Mouse (Mus musculus): ENCODE results near the gene Lcorl. TPM values are rescaled to one million over a fixed set of nuclear protein-coding genes. Genes with fewer than 3 reads are reported as not detected.
"Not testable (repeated sequence)": the region's sequence is repeated elsewhere in the genome, so short reads cannot be mapped to it uniquely, and the experiment has no call there.

Lcorl gene
- polyA plus RNA-seq, 1 experiment from 2014 or later, result 64.4 TPM

DNA sequence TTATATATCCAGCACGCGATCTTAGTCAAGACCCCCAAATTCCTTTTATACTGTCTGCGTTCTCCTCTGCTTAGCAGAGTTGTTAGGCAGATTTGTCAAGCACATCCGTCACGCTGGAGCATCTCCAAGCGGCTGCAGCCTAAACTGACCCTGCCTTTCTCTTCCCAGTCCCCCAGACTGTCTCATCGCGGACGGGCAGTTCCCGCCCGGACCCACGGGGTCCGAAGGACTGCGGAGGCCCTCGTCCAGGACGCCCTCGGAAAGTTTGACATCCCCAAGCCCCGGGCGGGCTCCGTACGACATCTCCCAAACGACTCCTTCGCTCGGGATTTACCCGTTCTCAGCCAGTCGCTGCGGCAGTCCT is 188.2 kb downstream of the Lcorl start:
- Histone ChIP-seq H3K27ac (peak overlapping the region; percentile 80), H3K27me3 (no peaks in the 10 kb centered on the region), H3K4me2 (replicated peaks) (peak overlapping the region; percentile 97), H3K9ac (replicated peaks) (peak overlapping the region; percentile 85), H3K4me1 (replicated peaks) (peaks cover 16% of the 10 kb centered on the region), H3K4me3 (replicated peaks) (peak overlapping the region; percentile 80), H3K9me3 (no peaks in the 10 kb centered on the region), H3K36me3 (no peaks in the 10 kb centered on the region; the same call in 1 of the 2 replicates)
- ATAC-seq, result peak; percentile 86
- under 1% methylated on average over 27 of the region's 27 CpGs for WGBS

DNA sequence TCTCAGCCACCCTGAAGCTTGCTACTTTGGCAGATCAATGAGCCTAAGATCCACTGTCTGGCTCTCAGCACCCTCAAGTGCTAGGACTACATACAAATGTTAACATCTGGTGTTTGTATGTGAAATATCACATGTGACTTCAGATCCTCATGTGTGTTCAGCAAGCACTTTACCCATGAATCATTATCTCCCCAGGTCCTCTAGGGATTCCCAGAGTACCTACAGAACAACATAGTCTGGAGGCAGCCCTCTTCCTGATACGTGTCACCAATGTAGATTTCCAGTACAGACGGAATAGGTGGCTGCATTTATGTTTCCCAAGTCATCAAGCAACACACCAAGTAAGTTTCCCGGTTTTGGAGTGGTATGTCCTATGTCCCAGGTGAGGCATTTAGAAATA is 188.6 kb downstream of the Lcorl start:
- Histone ChIP-seq H3K36me3 (no peaks in the 10 kb centered on the region; the same call in 1 of the 2 replicates), H3K4me3 (replicated peaks) (peak overlapping the region; percentile 80), H3K4me1 (replicated peaks) (peaks cover 16% of the 10 kb centered on the region), H3K9ac (replicated peaks) (peak overlapping the region; percentile 85), H3K27me3 (no peaks in the 10 kb centered on the region), H3K9me3 (no peaks in the 10 kb centered on the region), H3K27ac (peak overlapping the region; percentile 80), H3K4me2 (replicated peaks) (peak overlapping the region; percentile 97)
- WGBS, result 2% methylated on average over 3 of the region's 3 CpGs
- peak; percentile 10 for ATAC-seq

DNA sequence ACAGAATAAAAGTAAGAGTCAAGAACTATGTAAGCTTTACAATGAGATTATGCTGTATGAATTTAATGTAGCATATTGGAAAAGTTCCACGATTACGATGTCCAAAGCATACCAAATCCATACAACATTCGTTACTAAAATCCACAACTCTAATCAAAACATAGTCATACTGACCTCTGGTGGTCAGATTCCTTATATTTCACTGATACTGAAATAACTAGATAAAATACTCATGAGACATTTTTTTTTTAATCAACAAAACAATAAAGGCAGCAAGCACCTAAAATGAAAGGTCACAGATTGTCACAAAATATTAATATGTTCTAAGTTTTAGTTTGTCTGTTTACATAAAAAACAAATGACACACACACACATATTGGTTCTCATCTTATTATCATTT is 189.1 kb downstream of the Lcorl start:
- ATAC-seq, result no peak
- peak overlapping the region; percentile 80; the same call in 1 of the 2 replicates for H3K4me3 ChIP-seq (replicated peaks)
- 26% methylated on average over 3 of the region's 3 CpGs for WGBS

DNA sequence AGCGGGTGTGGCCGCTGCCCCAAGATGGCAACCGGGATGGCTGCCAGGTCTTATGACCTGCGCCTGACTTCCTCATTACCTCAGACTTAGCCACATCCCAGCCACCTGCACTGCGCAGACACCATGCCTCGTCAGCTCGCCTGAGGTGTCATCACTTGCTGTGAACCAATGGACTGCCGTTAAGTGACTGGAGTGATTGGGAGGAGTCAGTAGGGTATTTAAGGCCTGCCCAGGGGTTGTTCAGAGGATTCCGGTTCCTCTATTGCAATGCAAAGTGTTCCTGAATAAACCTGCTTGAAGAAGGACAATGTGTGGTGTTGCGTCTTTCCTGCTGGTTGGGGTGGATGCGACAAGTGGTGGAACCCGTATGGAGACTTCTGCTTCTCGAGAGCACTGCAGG is 199.0 kb downstream of the Lcorl start:
- H3K4me3 ChIP-seq (replicated peaks); ATAC-seq; H3K36me3 ChIP-seq; H3K27me3 ChIP-seq; H3K4me2 ChIP-seq (replicated peaks); H3K27ac ChIP-seq; H3K9me3 ChIP-seq; H3K4me1 ChIP-seq (replicated peaks); H3K9ac ChIP-seq (replicated peaks): not testable (repeated sequence)
- WGBS, result 96% methylated on average over 13 of the region's 13 CpGs

More for the DNA sequence above, 189.1 kb downstream of the Lcorl start:
- H3K9me3 ChIP-seq, result no peaks in the 10 kb centered on the region
- H3K27ac ChIP-seq, result no peak overlapping the region
- H3K9ac ChIP-seq (replicated peaks), result no peak overlapping the region
- H3K4me1 ChIP-seq (replicated peaks), result peaks cover 16% of the 10 kb centered on the region
- no peaks in the 10 kb centered on the region; the same call in 1 of the 2 replicates for H3K36me3 ChIP-seq
- no peaks in the 10 kb centered on the region for H3K27me3 ChIP-seq
- H3K4me2 ChIP-seq (replicated peaks), result peak overlapping the region; percentile 97

DNA sequence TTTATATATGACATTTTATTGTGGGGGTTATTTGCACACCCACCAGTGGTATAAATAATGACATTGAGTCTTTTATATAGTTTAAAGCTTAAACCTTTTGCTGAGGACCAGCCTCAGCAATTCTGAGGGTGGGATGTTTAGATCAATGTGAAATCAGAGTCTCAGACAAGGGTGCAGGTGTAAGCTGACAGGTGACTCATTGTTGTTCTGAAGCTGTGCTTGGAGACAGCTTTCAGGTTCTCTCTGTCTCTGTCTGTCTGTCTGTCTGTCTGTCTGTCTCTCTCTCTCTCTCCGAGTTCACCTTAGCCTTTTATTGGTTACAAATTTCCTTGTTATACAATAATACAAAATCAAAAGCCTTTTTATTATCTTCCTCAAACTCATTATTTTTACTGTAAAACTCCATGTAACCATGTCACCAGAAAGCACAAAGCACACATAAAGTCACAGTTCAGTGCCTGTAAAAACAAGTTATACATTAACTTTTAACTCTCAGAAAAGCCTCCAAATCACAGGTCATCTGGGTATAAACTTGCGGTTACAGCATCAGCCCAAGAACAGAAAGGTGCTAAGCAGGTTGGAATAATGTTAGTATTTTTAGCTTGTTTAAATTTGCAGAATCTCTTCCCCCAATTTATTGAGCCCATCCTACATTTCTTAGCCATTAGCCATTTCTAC is 206.2 kb downstream of the Lcorl start:
- H3K27me3 ChIP-seq, result no peaks in the 10 kb centered on the region
- H3K27ac ChIP-seq, result no peak overlapping the region
- WGBS, result 94% methylated on average over 2 of the region's 2 CpGs
- no peaks in the 10 kb centered on the region for H3K36me3 ChIP-seq
- no peaks in the 10 kb centered on the region for H3K9me3 ChIP-seq
- no peak overlapping the region for H3K4me3 ChIP-seq (replicated peaks)
- no peak overlapping the region for H3K4me2 ChIP-seq (replicated peaks)
- H3K4me1 ChIP-seq (replicated peaks), result no peaks in the 10 kb centered on the region
- ATAC-seq, result no peak
- H3K9ac ChIP-seq (replicated peaks), result no peak overlapping the region

Other genes with a start within 250 kb of the Lcorl start
- gene Fam184b, start 218.0 kb downstream of the Lcorl start, polyA plus RNA-seq (2015; fragmentation: Nextera tagmentation; extraction: Ambion mirVana), result 1.7 and 1.9 TPM in 2 replicates
- 22.7 and 26.8 TPM in 2 replicates for gene Ncapg, start 187.7 kb downstream of the Lcorl start, polyA plus RNA-seq (2015; fragmentation: Nextera tagmentation; extraction: Ambion mirVana)